Mouse (Mus musculus) spleen, embryonic (tissue): Measurements from ENCODE around the gene Calhm3.
"Not testable (repeated sequence)": the region's sequence is repeated elsewhere in the genome, so short reads cannot be mapped to it uniquely, and the experiment has no call there.

Experiments used
- CTCF ChIA-PET: fragments of 350-600 bp; sonication (Branson Sonifier 250); formaldehyde crosslinking; loops from one replicate; lab custom pipeline; 2022; lab: Charles Lee

Gene Calhm3

DNA sequence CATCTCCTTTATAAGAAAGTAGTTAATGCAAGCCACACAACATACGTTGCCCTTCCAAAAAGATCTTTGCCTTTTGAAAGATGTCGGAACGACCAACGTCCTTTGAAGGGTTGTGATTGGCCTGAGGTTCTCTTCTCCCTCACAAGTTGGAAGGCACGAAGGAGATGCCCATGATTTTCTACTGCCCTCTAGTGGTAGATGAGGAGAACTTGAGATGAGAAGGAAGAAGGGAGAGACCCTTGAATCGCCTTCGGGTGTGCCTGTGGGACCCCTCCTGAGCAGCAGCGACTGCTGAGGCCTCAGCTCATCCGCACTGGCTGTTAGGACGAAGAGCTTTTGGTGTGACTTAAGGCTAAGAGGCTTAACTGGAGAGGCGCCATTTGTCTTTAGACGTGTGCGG lies 10.7 kb upstream of the Calhm3 start:
- CTCF ChIA-PET, result interaction anchor here (0.5 to 2.4 kb wide), 6 partner anchors 18 to 77 kb away, joined by 3 to 11 read pairs (median 4); no protein-coding TSS in a partner anchor

DNA sequence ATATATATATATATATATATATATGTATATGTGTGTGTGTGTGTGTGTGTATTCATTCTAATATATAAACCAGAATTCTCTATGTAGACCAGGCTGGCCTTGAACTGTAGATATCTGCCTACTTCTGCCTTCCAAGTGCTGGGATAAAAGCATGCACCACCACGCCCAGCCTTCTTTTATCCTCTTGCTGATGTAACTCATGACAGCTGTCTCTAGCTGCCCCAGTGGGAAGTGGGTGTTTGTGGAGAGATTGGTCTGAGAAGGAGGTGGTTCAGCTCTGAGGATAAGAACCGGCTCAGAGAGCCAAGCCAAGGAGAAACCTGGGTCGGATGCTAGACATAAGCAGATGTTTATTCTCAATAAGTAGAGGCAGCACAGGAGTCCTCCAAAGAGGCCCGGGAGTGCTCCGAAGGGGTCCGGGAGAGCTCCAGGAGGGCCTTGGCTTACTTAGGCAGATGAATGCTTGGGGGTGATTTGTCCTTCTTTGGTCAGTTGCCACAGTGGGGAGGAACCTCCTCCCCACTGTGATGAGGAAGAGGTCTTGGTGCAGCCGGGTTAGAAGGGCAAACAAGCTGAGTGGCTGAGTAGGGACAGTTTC lies 10.2 kb upstream of the Calhm3 start:
- CTCF ChIA-PET, result interaction anchor here (0.6 to 2.4 kb wide), 5 partner anchors 18 to 123 kb away, joined by 3 to 14 read pairs (median 4); no protein-coding TSS in a partner anchor

DNA sequence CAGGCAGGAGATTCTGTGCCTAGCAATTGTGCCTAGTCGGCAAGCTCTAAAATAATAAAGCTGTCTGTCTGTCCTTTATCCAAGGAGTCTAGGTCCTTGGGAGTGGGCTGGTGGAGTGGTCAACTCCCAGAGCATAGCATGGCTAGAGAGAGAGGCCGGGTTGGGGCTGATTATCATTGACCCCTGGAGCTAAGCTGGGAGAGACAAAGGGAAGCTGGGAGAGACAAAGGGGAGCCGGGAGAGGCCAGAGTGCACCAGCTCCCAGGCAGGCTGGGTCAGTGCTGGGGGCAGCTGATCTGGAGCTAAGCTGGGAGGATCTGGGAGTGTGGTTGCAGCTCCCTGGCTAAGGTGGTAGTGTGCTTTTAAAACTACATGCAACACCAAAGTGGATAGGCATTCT lies 9.2 kb upstream of the Calhm3 start:
- CTCF ChIA-PET, result interaction anchor here (0.5 kb wide), 1 partner anchor 52 kb away, joined by 3 read pairs; no protein-coding TSS in a partner anchor

DNA sequence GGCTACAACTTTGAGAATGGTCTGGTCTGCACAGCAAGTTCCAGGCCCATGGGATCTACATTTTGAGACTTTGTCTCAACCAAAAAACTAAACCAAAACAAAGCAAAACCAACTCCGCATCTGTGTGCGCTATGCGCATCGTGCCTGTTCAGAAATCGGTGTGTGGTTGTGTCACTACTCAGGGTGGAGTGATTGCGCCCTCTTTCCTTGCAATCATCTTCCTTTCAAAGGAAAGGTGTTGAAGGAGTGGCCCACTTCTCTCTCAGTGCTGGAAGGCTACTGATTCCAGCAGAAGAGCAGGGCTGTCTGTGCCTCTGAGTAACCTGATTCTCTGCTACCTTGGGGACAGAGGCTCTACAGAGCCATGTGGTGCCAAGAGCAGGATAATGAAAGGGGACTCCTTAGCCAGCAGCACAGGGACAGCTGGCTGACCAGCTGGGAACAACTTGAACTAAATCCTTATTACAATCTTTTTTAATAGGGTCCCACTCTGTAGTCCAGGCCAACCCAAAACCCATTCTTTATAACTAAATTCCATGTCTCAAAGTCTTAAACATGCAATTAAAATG lies 5.7 kb upstream of the Calhm3 start:
- CTCF ChIA-PET, result no interaction called here

DNA sequence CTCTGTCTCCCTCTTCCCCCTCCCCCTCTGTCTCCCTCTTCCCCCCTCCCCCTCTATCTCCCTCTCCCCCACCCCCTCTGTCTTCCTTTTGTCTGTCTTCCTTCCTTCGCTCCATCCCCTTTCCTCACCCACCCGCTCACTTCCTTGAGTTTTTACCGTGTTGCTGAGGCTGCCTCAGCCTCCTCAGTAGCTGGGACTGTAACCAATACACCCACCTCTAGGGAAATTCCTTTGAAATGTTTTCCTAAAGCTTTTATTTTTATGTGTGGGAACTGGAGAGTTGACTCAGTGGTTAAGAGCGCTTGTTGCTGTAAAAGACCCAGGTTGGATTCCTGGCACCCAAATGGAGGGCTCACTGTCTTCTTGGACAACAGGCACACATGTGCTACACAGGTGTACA lies 4.1 kb upstream of the Calhm3 start:
- CTCF ChIA-PET, result no interaction called here

DNA sequence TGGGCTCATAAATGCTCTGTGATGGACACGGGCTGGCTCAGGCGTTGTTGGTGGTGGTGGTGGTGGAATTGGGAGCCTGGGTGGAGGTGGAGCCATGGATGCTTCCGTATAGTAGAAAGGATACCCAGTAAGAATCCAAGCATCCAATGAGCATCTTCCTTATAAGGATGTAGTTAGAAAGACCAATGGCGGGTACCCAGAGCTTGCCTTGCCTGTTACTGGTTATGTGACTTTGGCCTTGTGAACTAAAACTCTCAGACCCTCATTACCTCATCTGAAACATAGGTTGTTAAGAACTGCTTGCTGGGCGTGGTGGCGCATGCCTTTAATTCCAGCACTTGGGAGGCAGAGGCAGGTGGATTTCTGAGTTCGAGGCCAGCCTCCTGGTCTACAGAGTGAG lies 3.8 kb downstream of the Calhm3 start:
- CTCF ChIA-PET, result no interaction called here

DNA sequence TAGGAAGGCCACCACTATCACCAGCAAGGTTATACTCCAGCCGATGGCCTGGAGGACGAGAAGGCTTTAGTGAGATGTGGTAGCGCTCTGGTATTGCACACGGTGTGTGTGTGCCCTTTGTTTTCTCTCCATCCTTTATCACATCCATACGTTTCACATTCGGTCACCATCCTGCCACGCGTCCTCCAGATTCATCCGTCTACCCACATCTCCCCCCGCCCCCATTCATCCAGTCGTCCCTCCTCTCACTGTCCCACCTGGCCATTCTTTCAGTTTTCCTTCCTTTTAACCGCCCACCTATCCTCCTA lies 5.5 kb downstream of the Calhm3 start:
- CTCF ChIA-PET, result no interaction called here

DNA sequence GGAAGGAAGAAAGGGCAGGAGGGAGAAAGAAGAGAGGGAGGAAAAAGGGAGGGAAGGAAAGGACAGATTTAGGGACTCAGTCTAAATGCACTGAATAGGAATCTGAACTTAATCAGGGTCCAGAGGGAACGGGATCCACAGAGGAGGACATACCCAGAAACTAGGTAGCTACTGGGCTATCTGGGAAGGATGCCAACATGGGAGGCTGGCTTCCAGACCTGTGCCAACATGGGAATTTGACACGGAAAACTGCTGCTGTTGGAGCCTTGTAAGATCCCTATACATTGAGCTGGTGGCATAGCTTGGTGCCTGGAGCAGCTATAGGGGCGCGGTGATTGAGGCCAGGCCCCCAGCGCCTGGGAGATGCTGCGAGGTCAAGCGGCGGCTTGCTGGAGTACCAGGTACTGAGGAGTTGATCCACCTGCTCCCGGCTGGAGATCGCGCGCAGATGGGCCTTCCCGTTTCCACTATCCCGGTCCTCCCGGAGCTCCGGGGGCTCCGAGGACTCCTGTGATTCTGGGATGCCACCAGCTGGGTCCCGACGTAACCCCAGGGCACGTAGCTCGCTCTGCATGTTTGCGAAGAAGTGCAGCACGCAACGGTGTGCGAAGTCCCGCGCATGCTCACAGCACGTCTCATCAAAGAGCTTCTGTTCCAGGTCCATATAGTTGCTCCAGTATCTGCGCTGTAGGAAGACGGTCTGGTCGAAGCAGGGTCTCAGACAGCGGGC lies 6.1 kb downstream of the Calhm3 start:
- CTCF ChIA-PET, result no interaction called here

DNA sequence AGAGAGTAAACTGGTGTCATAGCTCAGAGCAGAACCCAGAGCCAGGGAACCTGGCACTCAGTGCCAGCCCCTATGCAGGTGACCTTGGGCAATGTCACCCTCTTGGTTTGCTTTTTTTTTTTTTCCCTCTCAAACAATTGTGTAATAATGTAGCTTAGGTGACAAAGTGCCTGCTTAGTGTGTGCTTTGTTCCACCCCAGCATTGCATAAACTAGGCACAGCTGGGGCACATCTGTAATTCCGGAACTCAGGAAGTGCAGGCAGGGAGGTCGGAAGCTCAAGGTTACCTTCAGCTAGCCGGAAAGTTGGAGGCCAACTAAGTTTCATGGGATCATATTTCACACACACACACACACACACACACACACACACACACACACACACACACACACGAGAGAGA lies 7.7 kb downstream of the Calhm3 start:
- CTCF ChIA-PET, result interaction anchor here (0.5 to 0.9 kb wide), 4 partner anchors 14 to 37 kb away, joined by 3 to 6 read pairs (median 4); no protein-coding TSS in a partner anchor

DNA sequence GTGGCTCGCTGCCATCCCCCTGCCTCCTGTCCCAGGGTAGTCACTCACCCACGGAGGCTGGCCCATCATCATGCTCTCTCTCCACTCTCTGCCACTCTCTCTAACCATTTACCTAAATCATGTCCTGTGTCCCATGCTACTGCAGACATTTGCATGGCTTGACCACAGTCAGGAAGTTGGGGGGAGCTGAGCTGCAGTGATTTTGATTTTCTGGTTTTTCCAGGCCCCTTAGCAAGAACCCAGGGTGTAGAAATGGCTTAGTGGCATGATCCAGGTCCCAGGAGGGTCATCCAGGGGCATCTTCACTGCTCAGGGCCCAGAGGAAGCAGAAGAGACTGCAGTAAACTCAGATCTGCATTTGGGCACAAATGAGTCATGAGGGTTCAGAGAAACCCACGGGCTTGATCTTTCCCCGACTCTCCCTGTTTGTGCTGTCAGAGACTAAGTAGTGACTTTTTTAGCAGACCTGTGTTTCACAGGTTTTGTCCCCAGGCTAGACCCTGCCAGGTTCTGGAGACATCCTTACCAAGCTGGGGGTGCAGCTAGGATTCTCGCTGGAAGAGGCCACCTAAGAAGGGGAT lies 9.2 kb downstream of the Calhm3 start:
- CTCF ChIA-PET, result interaction anchor here (0.9 to 1.2 kb wide), 2 partner anchors 20 to 26 kb away, joined by 4 read pairs; no protein-coding TSS in a partner anchor

DNA sequence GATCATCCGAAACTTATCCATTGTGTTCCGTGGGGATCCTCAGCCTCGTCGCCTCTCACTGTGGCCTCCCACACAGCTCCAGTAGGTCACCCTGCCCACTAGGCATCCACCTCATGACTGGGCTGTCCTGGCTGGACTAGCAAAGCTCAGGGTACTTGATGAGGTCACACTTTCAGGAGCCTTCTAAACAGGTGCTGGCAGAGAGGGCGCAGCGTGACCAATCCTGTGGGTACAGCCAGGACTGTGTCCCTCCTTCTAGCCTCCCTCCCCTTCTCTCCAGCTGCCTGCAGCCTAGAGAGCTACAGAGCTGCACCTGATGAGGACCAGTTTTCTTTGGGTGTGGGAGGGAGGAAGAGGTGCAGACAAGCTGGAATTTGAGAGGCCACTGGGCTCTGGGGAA lies 13.4 kb downstream of the Calhm3 start, which contains the start of gene Calhm1:
TSS of gene Calhm1 (minus strand) at position 101 of the 400 bp plus-strand sequence.
- CTCF ChIA-PET, result no interaction called here

DNA sequence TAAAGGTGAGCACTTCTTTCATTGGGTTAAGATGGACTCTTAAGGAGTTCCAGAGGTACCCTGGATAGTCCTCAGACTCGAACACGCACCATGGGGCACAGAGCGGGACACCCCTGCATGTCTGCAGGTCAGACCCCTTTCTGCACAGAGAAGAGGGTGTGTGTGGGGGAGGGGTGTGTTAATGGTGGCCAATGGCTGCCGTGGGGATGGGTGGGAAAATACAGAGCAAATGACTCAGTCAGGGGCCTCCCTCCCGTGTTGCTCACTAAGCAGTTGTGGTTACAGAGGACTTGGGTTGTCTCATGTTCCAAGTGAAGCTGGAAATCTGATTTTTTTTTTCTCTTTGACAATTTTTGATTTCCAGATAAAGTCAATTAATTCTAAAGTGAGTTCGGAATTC lies 15.1 kb downstream of the Calhm3 start:
- CTCF ChIA-PET, result interaction anchor here (0.6 kb wide), 1 partner anchor 64 kb away, joined by 6 read pairs; no protein-coding TSS in a partner anchor

DNA sequence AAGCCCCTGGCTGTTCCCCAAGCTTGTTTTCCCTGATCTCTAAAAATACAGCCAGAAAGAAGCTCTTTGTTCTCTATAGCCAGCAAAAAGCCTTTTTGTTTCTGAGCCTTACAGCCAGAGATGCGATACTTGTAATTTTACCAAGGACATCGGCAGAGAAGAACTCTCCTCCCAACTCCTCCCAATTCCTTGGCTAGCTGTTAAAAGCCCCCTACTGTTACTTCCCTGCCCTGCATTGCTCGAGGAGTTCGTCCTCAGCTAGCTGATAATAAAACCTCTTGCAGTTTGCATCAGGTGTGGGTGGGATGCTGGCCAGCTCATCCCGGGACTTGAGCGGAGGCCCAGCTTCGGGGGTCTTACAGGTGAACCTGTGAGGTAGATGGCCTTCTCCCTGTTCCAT lies 18.0 kb downstream of the Calhm3 start:
- CTCF ChIA-PET, result not testable (repeated sequence)

DNA sequence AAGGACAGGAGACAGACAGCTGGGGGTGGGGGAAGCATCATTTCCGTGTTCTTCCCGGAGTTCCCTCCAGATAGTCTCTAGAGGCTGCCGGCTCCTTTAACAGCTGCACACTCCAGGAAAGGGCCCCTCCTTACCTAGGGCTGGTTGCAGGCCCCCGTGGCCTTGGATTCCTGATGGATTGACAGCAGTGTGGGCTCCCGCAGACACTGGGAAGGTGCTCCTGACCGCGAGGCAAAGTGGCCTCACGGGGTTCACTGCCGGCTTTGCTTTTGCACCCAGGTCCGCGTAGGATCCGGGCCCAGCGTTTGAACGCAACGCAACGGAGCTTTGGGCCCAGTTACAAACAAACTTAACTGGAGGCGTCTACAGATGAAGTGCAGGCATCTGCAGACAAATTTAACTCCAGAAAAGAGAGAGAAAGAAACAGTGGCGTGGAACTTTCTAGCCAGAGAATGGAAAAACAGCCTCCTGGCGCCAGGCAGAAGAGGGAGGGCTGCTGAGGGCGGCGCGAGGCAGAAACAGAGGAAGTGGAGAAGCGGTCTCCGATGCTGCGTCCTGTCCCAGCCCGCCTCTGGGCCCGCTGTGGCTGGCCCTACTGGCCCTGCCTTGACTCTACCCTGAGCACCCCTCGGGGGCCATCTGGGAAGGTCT lies 19.7 kb downstream of the Calhm3 start, which contains the start of gene Calhm2:
TSS of gene Calhm2 (minus strand) at position 524 of the 651 bp plus-strand sequence.
- CTCF ChIA-PET, result interaction anchor here (0.7 to 1.3 kb wide), 4 partner anchors 15 to 791 kb away, joined by 3 to 20 read pairs (median 8); no protein-coding TSS in a partner anchor

DNA sequence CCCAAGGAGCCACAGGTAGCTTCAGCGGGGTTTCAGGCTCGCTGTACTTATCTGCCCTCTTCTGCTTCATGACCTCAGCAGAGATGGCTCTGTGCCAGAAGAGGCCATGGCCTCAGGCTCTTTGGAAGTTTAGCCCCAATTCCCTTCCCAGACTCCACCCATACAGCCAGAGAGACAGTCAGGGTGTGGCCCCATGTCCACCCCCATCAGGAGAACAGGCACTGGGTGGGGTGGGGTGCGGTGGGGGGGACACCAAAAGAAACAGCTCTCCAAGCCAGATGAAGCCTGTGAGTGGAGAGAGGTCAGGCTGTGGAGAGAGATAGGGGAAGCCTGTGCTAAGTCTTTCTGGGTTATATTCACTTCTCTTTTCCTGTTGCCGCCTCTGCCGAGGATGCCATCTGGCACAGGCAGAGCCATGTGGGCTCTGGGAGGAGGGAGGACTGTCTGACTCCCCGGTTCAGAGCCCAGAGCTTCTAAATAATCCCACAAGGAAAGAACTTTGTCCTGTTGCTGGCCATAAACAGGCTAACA lies 20.4 kb downstream of the Calhm3 start:
- CTCF ChIA-PET, result no interaction called here

DNA sequence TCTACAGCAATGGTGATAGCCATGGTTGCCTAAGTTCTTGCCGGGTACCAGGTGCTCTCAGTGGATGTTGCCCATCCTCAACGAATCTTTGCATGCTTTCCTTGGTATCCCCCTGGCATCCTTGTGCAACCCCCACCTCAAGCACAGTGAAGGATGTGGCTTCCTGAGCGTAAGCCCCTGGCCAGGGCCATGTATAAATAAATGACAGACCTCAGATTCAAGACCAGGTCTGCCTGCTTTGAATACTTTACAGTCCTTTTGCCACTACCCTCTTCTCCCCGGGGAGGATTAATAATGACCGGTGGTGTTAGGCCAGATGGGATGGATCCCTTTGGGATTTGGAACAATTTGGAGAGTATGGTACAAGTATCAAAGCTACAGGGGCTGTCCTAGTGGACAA lies 21.4 kb downstream of the Calhm3 start:
- CTCF ChIA-PET, result interaction anchor here (0.7 kb wide), 1 partner anchor 13 kb away, joined by 5 read pairs; no protein-coding TSS in a partner anchor

DNA sequence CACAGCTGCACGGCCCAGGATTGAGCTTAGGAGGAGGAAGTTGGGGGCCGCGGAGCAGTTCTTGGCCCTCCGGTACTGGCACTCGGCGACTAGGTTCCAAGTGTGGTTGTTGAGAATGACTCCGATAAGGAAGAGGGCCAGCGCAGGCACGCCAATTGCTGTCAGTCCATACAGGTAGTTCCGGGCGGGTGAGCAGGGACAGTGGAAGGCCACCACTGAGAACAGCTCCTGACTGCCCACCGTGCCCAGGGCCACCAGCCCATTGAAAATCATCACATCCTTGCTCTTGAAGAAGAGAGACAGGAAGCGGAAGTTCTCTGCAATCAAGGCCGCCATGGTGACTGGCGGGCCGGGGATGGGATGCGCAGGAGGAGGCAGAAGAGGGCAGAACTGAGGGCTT lies 22.0 kb downstream of the Calhm3 start:
- CTCF ChIA-PET, result interaction anchor here (0.7 to 1.1 kb wide), 3 partner anchors 10 to 14 kb away, joined by 3 to 5 read pairs (median 3); no protein-coding TSS in a partner anchor

DNA sequence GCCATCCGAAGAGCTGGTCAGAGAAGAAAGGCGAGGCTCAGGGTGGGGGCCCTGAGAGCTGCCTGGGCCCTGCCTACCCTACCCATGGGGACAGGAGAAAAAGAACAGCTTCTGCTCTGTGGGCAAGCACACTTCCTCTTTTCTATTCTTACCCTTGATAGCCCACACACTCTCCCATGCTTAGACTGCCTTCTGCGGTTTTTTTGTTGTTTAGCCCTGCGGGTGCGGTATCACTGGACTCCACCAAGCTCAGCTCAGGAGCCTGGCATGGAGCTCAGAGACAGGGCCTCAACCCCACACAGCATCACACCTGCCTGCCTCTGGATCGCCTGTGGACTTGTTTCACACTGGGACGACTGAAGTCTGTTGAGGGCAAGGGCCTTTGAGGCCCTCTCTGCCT lies 24.4 kb downstream of the Calhm3 start:
- CTCF ChIA-PET, result interaction anchor here (0.6 to 1.5 kb wide), 4 partner anchors 10 to 379 kb away, joined by 3 to 9 read pairs (median 4); no protein-coding TSS in a partner anchor

DNA sequence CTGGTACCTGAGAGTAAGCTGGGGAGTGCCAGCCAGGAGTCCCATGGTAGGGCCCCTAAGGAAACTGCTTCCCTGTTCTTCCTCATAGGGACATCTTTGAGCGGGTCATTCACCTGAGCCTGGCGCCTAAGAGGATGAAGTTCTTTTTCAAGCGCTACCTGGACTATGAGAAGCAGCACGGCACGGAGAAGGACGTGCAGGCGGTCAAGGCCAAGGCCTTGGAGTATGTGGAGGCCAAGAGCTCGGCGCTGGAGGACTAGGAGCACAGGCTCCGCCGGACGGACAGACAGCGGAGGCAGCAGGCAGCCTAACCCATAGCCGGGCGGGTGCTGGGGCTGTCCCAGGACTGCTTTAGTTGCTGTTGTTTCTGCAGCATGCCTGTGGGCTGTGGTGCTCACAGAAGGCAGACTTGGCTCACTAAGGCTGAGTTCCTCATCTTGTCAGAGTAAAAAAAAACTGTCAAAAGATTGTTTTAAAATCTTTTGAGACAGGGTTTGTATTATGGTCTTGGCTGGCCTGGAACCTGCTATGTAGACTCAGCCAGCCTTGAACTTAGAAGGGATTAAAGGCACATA lies 26.9 kb downstream of the Calhm3 start:
- CTCF ChIA-PET, result no interaction called here

DNA sequence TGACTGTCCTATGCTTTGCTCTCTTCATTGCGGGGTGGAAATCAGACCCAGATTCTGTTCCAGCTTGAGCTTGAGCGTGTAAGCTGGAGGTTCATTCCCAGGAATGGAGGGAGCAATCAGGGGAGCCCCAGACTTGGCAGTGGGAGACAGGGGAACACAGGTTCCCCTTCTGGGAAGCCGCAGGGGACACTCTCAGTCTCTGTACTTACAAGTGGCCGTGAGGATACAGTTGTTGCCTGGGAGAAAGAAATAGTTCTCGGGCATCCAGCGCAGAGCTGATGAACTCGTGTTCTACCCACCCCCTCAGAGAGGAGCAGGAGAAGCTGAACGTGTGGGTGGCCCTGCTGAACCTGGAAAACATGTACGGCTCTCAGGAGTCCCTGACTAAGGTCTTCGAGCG lies 28.7 kb downstream of the Calhm3 start:
- CTCF ChIA-PET, result interaction anchor here (0.6 kb wide), 1 partner anchor 261 kb away, joined by 5 read pairs; no protein-coding TSS in a partner anchor
